ENCODE assay signal across 12 mouse cellular contexts in the genomic region with DNA sequence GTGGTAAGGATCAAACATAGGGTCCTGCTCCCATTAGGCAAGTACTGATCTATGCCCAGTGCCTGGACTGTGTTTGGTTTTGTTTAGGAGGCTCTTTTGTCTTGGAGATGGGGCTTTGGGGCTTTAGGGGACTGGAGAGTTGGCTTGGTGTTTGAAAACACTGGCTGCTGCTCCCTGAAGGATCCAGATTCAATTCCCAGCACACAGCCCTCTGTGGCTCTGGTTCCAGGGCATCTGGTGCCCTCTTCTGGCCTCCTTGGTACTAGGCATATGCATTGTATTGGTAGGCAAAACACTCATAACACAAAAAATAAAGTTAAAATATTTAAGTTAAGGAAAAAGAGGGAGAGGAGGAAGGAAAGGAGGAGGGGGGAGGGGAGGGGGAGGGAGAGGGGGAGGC. TPM values are rescaled to one million over a fixed set of nuclear protein-coding genes. Genes with fewer than 3 reads are reported as not detected.
A peak's percentile ranks its signal among the peaks of the same experiment; 100 is the strongest.
DNase-seq lines count a peak whose midpoint lies in the region; ATAC-seq and TF ChIP-seq lines count a peak whose summit lies in the region.
"Had no signal": no experiment of that assay in that cellular context is flagged by ENCODE, and none has a peak within 500 bp of the region (broad histone marks: within the 10 kb centered on the region; RNA-seq: fewer than 3 reads in every experiment).

No protein-coding gene starts in this region.

- CTCF ChIA-PET in Patski (lab: Charles Lee) = interaction anchor here (0.8 kb wide), 1 partner anchor 29 kb away, joined by 3 read pairs; no protein-coding TSS in a partner anchor

- no peaks in the 10 kb centered on the region for H3K4me1 ChIP-seq in liver, adult 2 months (ENCODE audit: control insufficient read depth, insufficient read depth, low read length)
- H3K4me1 ChIP-seq in liver, embryonic 11.5 days (replicated peaks; ENCODE audit: control insufficient read depth, insufficient read depth, low read length) = no peaks in the 10 kb centered on the region
- H3K4me1 ChIP-seq in midbrain, embryonic 11.5 days (ENCODE audit: control insufficient read depth, insufficient read depth, low read length) = no peaks in the 10 kb centered on the region
- no peaks in the 10 kb centered on the region for H3K4me1 ChIP-seq in hindbrain, embryonic 11.5 days (replicated peaks; ENCODE audit: control insufficient read depth, insufficient read depth, low read length)
- H3K4me1 ChIP-seq: embryonic facial prominence, embryonic 12.5 days; heart, embryonic 13.5 days; liver, embryonic 15.5 days had no signal

- no peaks in the 10 kb centered on the region for H3K27me3 ChIP-seq in liver, adult 2 months (ENCODE audit: control insufficient read depth, insufficient read depth, low read length)
- H3K27me3 ChIP-seq in liver, embryonic 11.5 days (replicated peaks; ENCODE audit: control insufficient read depth, insufficient read depth, low read length) = no peaks in the 10 kb centered on the region
- H3K27me3 ChIP-seq in Patski = no peaks in the 10 kb centered on the region
- H3K27me3 ChIP-seq in midbrain, embryonic 11.5 days (ENCODE audit: control insufficient read depth, insufficient read depth, low read length) = no peaks in the 10 kb centered on the region
- H3K27me3 ChIP-seq in hindbrain, embryonic 11.5 days (ENCODE audit: control insufficient read depth, insufficient read depth, low read length) = no peaks in the 10 kb centered on the region
- H3K27me3 ChIP-seq: embryonic facial prominence, embryonic 12.5 days; heart, embryonic 13.5 days; liver, embryonic 15.5 days had no signal

- no peak overlapping the region for H3K4me2 ChIP-seq in liver, embryonic 11.5 days
- no peak overlapping the region for H3K4me2 ChIP-seq in midbrain, embryonic 11.5 days
- H3K4me2 ChIP-seq in hindbrain, embryonic 11.5 days (replicated peaks; ENCODE audit: low read depth, low read length) = no peak overlapping the region
- H3K4me2 ChIP-seq: embryonic facial prominence, embryonic 12.5 days; heart, embryonic 13.5 days; liver, embryonic 15.5 days had no signal

- H3K9ac ChIP-seq in liver, adult 2 months (ENCODE audit: low read depth, low read length) = no peak overlapping the region
- H3K9ac ChIP-seq in liver, embryonic 11.5 days (ENCODE audit: low read depth, low read length) = no peak overlapping the region
- no peak overlapping the region for H3K9ac ChIP-seq in midbrain, embryonic 11.5 days (ENCODE audit: low read length)
- H3K9ac ChIP-seq in hindbrain, embryonic 11.5 days (ENCODE audit: low read depth, low read length) = no peak overlapping the region
- H3K9ac ChIP-seq: embryonic facial prominence, embryonic 12.5 days; heart, embryonic 13.5 days; liver, embryonic 15.5 days had no signal

- peak; percentile 51 for TF ChIP-seq CTCF in liver, adult 2 months (IDR thresholded peaks at IDR 0.05; ENCODE audit: low read depth, low read length)
- TF ChIP-seq CTCF in Patski (IDR thresholded peaks at IDR 0.05) = peak; percentile 79

- peak; percentile 10 for DNase-seq in adrenal gland, postnatal 25 days
- DNase-seq in adrenal gland, adult 2 months = no peak
- DNase-seq in liver, adult 2 months (ENCODE audit: extremely low read depth, low read depth, low spot score) = no peak
- DNase-seq in liver, embryonic 11.5 days (ENCODE audit: low spot score) = no peak
- no peak for DNase-seq in Patski (ENCODE audit: low read depth, low spot score)
- DNase-seq in kidney, postnatal 4 days = peak; percentile 12 to 34
- no peak for DNase-seq in midbrain, embryonic 11.5 days (ENCODE audit: low spot score, missing footprints)
- DNase-seq in hindbrain, embryonic 11.5 days (ENCODE audit: low spot score) = no peak

- H3K36me3 ChIP-seq in liver, adult 2 months (ENCODE audit: control insufficient read depth, insufficient read depth, low read length) = no peaks in the 10 kb centered on the region
- H3K36me3 ChIP-seq in liver, embryonic 11.5 days (ENCODE audit: control insufficient read depth, insufficient read depth, low read length) = no peaks in the 10 kb centered on the region
- H3K36me3 ChIP-seq in midbrain, embryonic 11.5 days (ENCODE audit: control insufficient read depth, insufficient read depth, low read length) = no peaks in the 10 kb centered on the region
- H3K36me3 ChIP-seq in hindbrain, embryonic 11.5 days (ENCODE audit: control insufficient read depth, insufficient read depth, low read length) = no peaks in the 10 kb centered on the region
- H3K36me3 ChIP-seq: embryonic facial prominence, embryonic 12.5 days; heart, embryonic 13.5 days; liver, embryonic 15.5 days had no signal

- H3K79me2 ChIP-seq in liver, adult 2 months (ENCODE audit: control insufficient read depth, insufficient read depth, low read length) = no peaks in the 10 kb centered on the region

- no peak overlapping the region for H3K27ac ChIP-seq in liver, adult 2 months (replicated peaks; ENCODE audit: insufficient read depth, low read depth, low read length)
- H3K27ac ChIP-seq in liver, embryonic 11.5 days (ENCODE audit: low read depth, low read length) = no peak overlapping the region
- H3K27ac ChIP-seq in midbrain, embryonic 11.5 days (ENCODE audit: low read depth, low read length) = no peak overlapping the region
- no peak overlapping the region for H3K27ac ChIP-seq in hindbrain, embryonic 11.5 days (ENCODE audit: low read depth, low read length)
- H3K27ac ChIP-seq: embryonic facial prominence, embryonic 12.5 days; heart, embryonic 13.5 days; liver, embryonic 15.5 days had no signal

- no peaks in the 10 kb centered on the region for H3K9me3 ChIP-seq in liver, embryonic 11.5 days (ENCODE audit: control insufficient read depth, low read length)
- H3K9me3 ChIP-seq in midbrain, embryonic 11.5 days (ENCODE audit: control insufficient read depth, low read length) = no peaks in the 10 kb centered on the region
- no peaks in the 10 kb centered on the region for H3K9me3 ChIP-seq in hindbrain, embryonic 11.5 days (ENCODE audit: control insufficient read depth, low read length)
- H3K9me3 ChIP-seq: embryonic facial prominence, embryonic 12.5 days; heart, embryonic 13.5 days; liver, embryonic 15.5 days had no signal

- no peak overlapping the region for H3K4me3 ChIP-seq in liver, adult 2 months (ENCODE audit: insufficient read depth, low read depth, low read length)
- no peak overlapping the region for H3K4me3 ChIP-seq in liver, embryonic 11.5 days (ENCODE audit: low read depth, low read length)
- no peak overlapping the region for H3K4me3 ChIP-seq in midbrain, embryonic 11.5 days (ENCODE audit: low read depth, low read length)
- H3K4me3 ChIP-seq in hindbrain, embryonic 11.5 days (ENCODE audit: low read depth, low read length) = no peak overlapping the region
- H3K4me3 ChIP-seq: embryonic facial prominence, embryonic 12.5 days; heart, embryonic 13.5 days; liver, embryonic 15.5 days had no signal

- POLR2A ChIA-PET in Patski (lab: Charles Lee) = no interaction called here

- in situ Hi-C loops in Patski (cut with MboI; ENCODE audit: low pct_unique_long_range_greater_than_20kb) = no loop called here

- TF ChIP-seq POLR2A in liver, adult 2 months (IDR thresholded peaks at IDR 0.05; ENCODE audit: extremely low read depth, insufficient read depth, low read length) = no peak

- no peak for ATAC-seq in liver, embryonic 11.5 days (replicated peaks; ENCODE audit: low FRiP score)
- ATAC-seq in Patski = no peak
- ATAC-seq in midbrain, embryonic 11.5 days (ENCODE audit: low FRiP score) = no peak
- no peak for ATAC-seq in hindbrain, embryonic 11.5 days (ENCODE audit: low FRiP score)
- ATAC-seq: midbrain, embryonic 16.5 days had no signal

RNA-seq across cellular contexts. Expression of a gene that starts 29.6 kb away (rescaled TPM):
- 21.0 and 25.3 TPM in 2 replicates for total RNA-seq in adrenal gland, postnatal 25 days (2021)
- 10 to 100 TPM; 15.9 to 22.6 TPM for total RNA-seq in adrenal gland, adult 2 months (2021)
- polyA plus RNA-seq in adrenal gland, adult 2 months (2012; rRNA removed) = 6.0 and 6.1 TPM in 2 replicates
- total RNA-seq in liver, adult 2 months (2014; rRNA removed) = 8.7 and 9.9 TPM in 2 replicates
- polyA plus RNA-seq in liver, adult 2 months (2012; rRNA removed) = 2.8 and 3.7 TPM in 2 replicates
- polyA plus RNA-seq in liver, embryonic 11.5 days (2014; fragmentation: Nextera tagmentation; extraction: Ambion mirVana) = 4.2 and 4.9 TPM in 2 replicates
- polyA plus RNA-seq in Patski (2021) = 17.7 TPM
- 3.9 and 4.3 TPM in 2 replicates for polyA plus RNA-seq in midbrain, embryonic 11.5 days (2014; fragmentation: Nextera tagmentation; extraction: Ambion mirVana)
- 3.7 and 5.6 TPM in 2 replicates for polyA plus RNA-seq in hindbrain, embryonic 11.5 days (2014; fragmentation: Nextera tagmentation; extraction: Ambion mirVana)

RNA-seq across cellular contexts. Expression of a gene that starts 40.3 kb away (rescaled TPM):
- 0.91 and 1.4 TPM in 2 replicates for total RNA-seq in adrenal gland, postnatal 25 days (2021)
- total RNA-seq in adrenal gland, adult 2 months (2021) = 1 to 10 TPM; 1.1 to 1.6 TPM
- 0.17 and 0.22 TPM in 2 replicates for polyA plus RNA-seq in adrenal gland, adult 2 months (2012; rRNA removed)
- total RNA-seq in liver, adult 2 months (2014; rRNA removed) = 0.83 and 0.87 TPM in 2 replicates
- polyA plus RNA-seq in liver, adult 2 months (2012; rRNA removed) = 0.66 and 0.87 TPM in 2 replicates
- polyA plus RNA-seq in liver, embryonic 11.5 days (2014; fragmentation: Nextera tagmentation; extraction: Ambion mirVana) = 0.25 and 0.29 TPM in 2 replicates
- polyA plus RNA-seq in Patski (2021) = 1.7 TPM
- polyA plus RNA-seq in midbrain, embryonic 11.5 days (2014; fragmentation: Nextera tagmentation; extraction: Ambion mirVana) = 0.20 and 0.69 TPM in 2 replicates
- 0.40 and 0.49 TPM in 2 replicates for polyA plus RNA-seq in hindbrain, embryonic 11.5 days (2014; fragmentation: Nextera tagmentation; extraction: Ambion mirVana)

RNA-seq across cellular contexts. Expression of a gene that starts 40.4 kb away (rescaled TPM):
- 217 and 293 TPM in 2 replicates for total RNA-seq in adrenal gland, postnatal 25 days (2021)
- 100 to 1,000 TPM; 295 to 331 TPM for total RNA-seq in adrenal gland, adult 2 months (2021)
- polyA plus RNA-seq in adrenal gland, adult 2 months (2012; rRNA removed) = 109 and 125 TPM in 2 replicates
- 165 and 178 TPM in 2 replicates for total RNA-seq in liver, adult 2 months (2014; rRNA removed)
- 176 and 216 TPM in 2 replicates for polyA plus RNA-seq in liver, adult 2 months (2012; rRNA removed)
- 40.1 and 42.2 TPM in 2 replicates for polyA plus RNA-seq in liver, embryonic 11.5 days (2014; fragmentation: Nextera tagmentation; extraction: Ambion mirVana)
- 114 TPM for polyA plus RNA-seq in Patski (2021)
- 56.2 and 61.4 TPM in 2 replicates for polyA plus RNA-seq in midbrain, embryonic 11.5 days (2014; fragmentation: Nextera tagmentation; extraction: Ambion mirVana)
- polyA plus RNA-seq in hindbrain, embryonic 11.5 days (2014; fragmentation: Nextera tagmentation; extraction: Ambion mirVana) = 62.3 and 69.6 TPM in 2 replicates

Comparison
In these comparisons a context has a peak if more than half of its experiments do, and no peak if none do; other contexts are left out.
1. DNase-seq: peak in adrenal gland, postnatal 25 days (single experiment) and kidney, postnatal 4 days (2 of 2); none in adrenal gland, adult 2 months (single experiment), liver, adult 2 months (single experiment), liver, embryonic 11.5 days (single experiment), Patski (single experiment), midbrain, embryonic 11.5 days (single experiment) and hindbrain, embryonic 11.5 days (single experiment).